Mouse (Mus musculus) lung, postnatal 0 days (tissue): ENCODE measurements around the gene Gm4756. TPM values are rescaled to one million over a fixed set of nuclear protein-coding genes. Genes with fewer than 3 reads are reported as not detected.

Experiments used
- ATAC-seq: fragments of 200-750 bp; cut with Nextera tagmentation; 2 replicates; pipeline ENCODE4 v1.8.0; 2017; ENCODE audit warnings: moderate library complexity
- DNase-seq: peaks from one replicate; pipeline ENCODE4 v3.0.0-alpha.2; 2016; ENCODE audit warnings: low spot score
- H3K27ac ChIP-seq: fragments of 300-500 bp; sonication (generic); 2 replicates; pipeline ENCODE4 v1.5.1; 2014; ENCODE audit warnings: antibody characterized with exemption, mild to moderate bottlenecking, low read length, mixed read lengths
- H3K27me3 ChIP-seq: fragments of 300-500 bp; sonication (generic); replicated peaks from 2 replicates; pipeline ENCODE4 v1.6.1; 2014; ENCODE audit warnings: low read length, mixed read lengths; ENCODE audit not compliant: insufficient read depth
- H3K36me3 ChIP-seq: fragments of 300-500 bp; sonication (generic); 2 replicates; pipeline ENCODE4 v1.6.1; 2014; ENCODE audit warnings: low read length, mixed read lengths; ENCODE audit not compliant: insufficient read depth
- H3K4me1 ChIP-seq: fragments of 300-500 bp; sonication (generic); 2 replicates; pipeline ENCODE4 v1.6.1; 2014; ENCODE audit warnings: antibody characterized with exemption, low read depth, low read length, mixed read lengths; ENCODE audit not compliant: insufficient read depth
- H3K4me2 ChIP-seq: fragments of 300-500 bp; sonication (generic); replicated peaks from 2 replicates; pipeline ENCODE4 v1.6.1; 2014; ENCODE audit warnings: low read depth, mild to moderate bottlenecking, low read length, moderate library complexity, mixed read lengths
- H3K4me3 ChIP-seq: fragments of 300-500 bp; sonication (generic); 2 replicates; pipeline ENCODE4 v1.5.1; 2014; ENCODE audit warnings: low read depth, low read length
- H3K9ac ChIP-seq: fragments of 300-500 bp; sonication (generic); replicated peaks from 2 replicates; pipeline ENCODE4 v1.6.1; 2014; ENCODE audit warnings: low read depth, mild to moderate bottlenecking
- H3K9me3 ChIP-seq: fragments of 300-500 bp; sonication (generic); 2 replicates; pipeline ENCODE4 v1.6.1; 2016; ENCODE audit warnings: low read length, mixed read lengths
- CTCF ChIP-seq: IDR thresholded peaks from 2 replicates; pipeline ENCODE4 v1.5.1; 2016; ENCODE audit warnings: antibody characterized with exemption, mild to moderate bottlenecking
- EP300 ChIP-seq: IDR thresholded peaks from 2 replicates; pipeline ENCODE4 v1.6.1; 2016; ENCODE audit warnings: antibody characterized with exemption, mild to moderate bottlenecking, control low read depth
- WGBS: fragments of 180-500 bp; shearing (Covaris S2); extraction: QIAGEN DNeasy Blood & Tissue Kit; methylation state at CpG from one replicate; pipeline ENCODE4 v1.1.7; 2014; 5-methylcytosine and 5-hydroxymethylcytosine counted together
- polyA plus RNA-seq: library from polyadenylated mRNA; unstranded; fragments of >200 nt; fragmentation: Nextera tagmentation; extraction: Ambion mirVana; gene quantifications from 2 replicates; pipeline ENCODE4 v1.2.1, GENCODE M21; 2015

Gm4756 gene
- polyA plus RNA-seq, 1 experiment from 2014 or later, result not detected

GRCm38 (mm10) chr12:72655775-72656174 is 6.3 kb upstream of the Gm4756 start:
- Histone ChIP-seq H3K4me2 (no peak overlapping the region), H3K4me1 (no peaks in the 10 kb centered on the region), H3K4me3 (no peak overlapping the region), H3K9me3 (no peaks in the 10 kb centered on the region), H3K27ac (no peak overlapping the region), H3K36me3 (peaks cover 19% of the 10 kb centered on the region), H3K27me3 (no peaks in the 10 kb centered on the region), H3K9ac (no peak overlapping the region)
- TF ChIP-seq CTCF (no peak), EP300 (no peak)
- ATAC-seq (no peak), DNase-seq (no peak)
- 93% methylated on average over 16 of the region's 16 CpGs for WGBS

- peaks cover 19% of the 10 kb centered on the region for H3K36me3 ChIP-seq
- DNase-seq, result peak; percentile 68
- 31% methylated on average over 4 of the region's 4 CpGs for WGBS
Observed at GRCm38 (mm10) chr12:72654698-72655097, 5.2 kb upstream of the Gm4756 start.

GRCm38 (mm10) chr12:72648921-72649320 is 540 bp downstream of the Gm4756 start:
- Histone ChIP-seq H3K4me1 (no peaks in the 10 kb centered on the region), H3K27ac (no peak overlapping the region), H3K9me3 (no peaks in the 10 kb centered on the region), H3K4me3 (no peak overlapping the region), H3K4me2 (no peak overlapping the region), H3K27me3 (no peaks in the 10 kb centered on the region), H3K36me3 (peaks cover 12% of the 10 kb centered on the region), H3K9ac (no peak overlapping the region)
- 92% methylated on average over 14 of the region's 14 CpGs for WGBS
- TF ChIP-seq EP300, result no peak
- no peak for TF ChIP-seq CTCF
- ATAC-seq (no peak), DNase-seq (no peak)

More at GRCm38 (mm10) chr12:72654698-72655097, 5.2 kb upstream of the Gm4756 start:
- no peak overlapping the region for H3K9ac ChIP-seq
- no peak overlapping the region for H3K4me2 ChIP-seq
- no peaks in the 10 kb centered on the region for H3K27me3 ChIP-seq
- no peak overlapping the region for H3K4me3 ChIP-seq
- H3K4me1 ChIP-seq, result no peaks in the 10 kb centered on the region
- H3K27ac ChIP-seq, result no peak overlapping the region
- TF ChIP-seq EP300, result no peak
- peak; percentile 81 for TF ChIP-seq CTCF
- ATAC-seq, result no peak
- no peaks in the 10 kb centered on the region for H3K9me3 ChIP-seq

GRCm38 (mm10) chr12:72638025-72638424 is 11.4 kb downstream of the Gm4756 start:
- H3K4me2 ChIP-seq, result no peak overlapping the region
- 57% methylated on average over 3 of the region's 3 CpGs for WGBS
- ATAC-seq (no peak), DNase-seq (no peak)
- no peaks in the 10 kb centered on the region for H3K9me3 ChIP-seq
- TF ChIP-seq CTCF (no peak), EP300 (no peak)
- no peaks in the 10 kb centered on the region for H3K4me1 ChIP-seq
- no peaks in the 10 kb centered on the region for H3K27me3 ChIP-seq
- H3K9ac ChIP-seq, result no peak overlapping the region
- H3K36me3 ChIP-seq, result no peaks in the 10 kb centered on the region
- H3K4me3 ChIP-seq, result no peak overlapping the region
- H3K27ac ChIP-seq, result no peak overlapping the region

GRCm38 (mm10) chr12:72628751-72629150 is 20.7 kb downstream of the Gm4756 start:
- H3K9me3 ChIP-seq, result no peaks in the 10 kb centered on the region
- no peak overlapping the region for H3K4me2 ChIP-seq
- H3K4me1 ChIP-seq, result no peaks in the 10 kb centered on the region
- 86% methylated on average over 7 of the region's 7 CpGs for WGBS
- DNase-seq (no peak), ATAC-seq (no peak)
- H3K36me3 ChIP-seq, result no peaks in the 10 kb centered on the region
- H3K27me3 ChIP-seq, result no peaks in the 10 kb centered on the region
- no peak overlapping the region for H3K4me3 ChIP-seq
- H3K27ac ChIP-seq, result no peak overlapping the region
- H3K9ac ChIP-seq, result no peak overlapping the region
- TF ChIP-seq EP300 (no peak), CTCF (no peak)

GRCm38 (mm10) chr12:72622853-72623496 is 26.5 kb downstream of the Gm4756 start:
- no peaks in the 10 kb centered on the region for H3K4me1 ChIP-seq
- WGBS, result 63% methylated on average over 5 of the region's 5 CpGs
- H3K4me3 ChIP-seq, result no peak overlapping the region
- DNase-seq, result no peak
- no peak overlapping the region for H3K9ac ChIP-seq
- H3K27ac ChIP-seq, result no peak overlapping the region
- H3K9me3 ChIP-seq, result no peaks in the 10 kb centered on the region
- no peak for TF ChIP-seq EP300
- TF ChIP-seq CTCF, result no peak
- no peaks in the 10 kb centered on the region for H3K36me3 ChIP-seq
- no peaks in the 10 kb centered on the region for H3K27me3 ChIP-seq
- no peak overlapping the region for H3K4me2 ChIP-seq
- no peak for ATAC-seq
